Mouse (Mus musculus) liver, embryonic 15.5 days (tissue): ENCODE results near the gene Pbx4. TPM values are rescaled to one million over a fixed set of nuclear protein-coding genes. Genes with fewer than 3 reads are reported as not detected.

ENCODE experiments used
- ATAC-seq: fragments of 200-750 bp; cut with Nextera tagmentation; 2 replicates; pipeline ENCODE4 v1.8.0; 2017; ENCODE audit warnings: moderate number of reproducible peaks, mild to moderate bottlenecking, moderate library complexity; ENCODE audit not compliant: insufficient read depth
- H3K27ac ChIP-seq: fragments of 300-500 bp; sonication (generic); replicated peaks from 2 replicates; pipeline ENCODE4 v1.5.1; 2015; ENCODE audit warnings: mild to moderate bottlenecking, inconsistent platforms
- H3K27me3 ChIP-seq: fragments of 300-500 bp; sonication (generic); 2 replicates; pipeline ENCODE4 v1.6.1; 2015; ENCODE audit warnings: mild to moderate bottlenecking, inconsistent platforms
- H3K36me3 ChIP-seq: fragments of 300-500 bp; sonication (generic); replicated peaks from 2 replicates; pipeline ENCODE4 v1.6.1; 2015; ENCODE audit warnings: moderate library complexity, mild to moderate bottlenecking, inconsistent platforms
- H3K4me1 ChIP-seq: fragments of 300-500 bp; sonication (generic); replicated peaks from 2 replicates; pipeline ENCODE4 v1.6.1; 2015; ENCODE audit warnings: inconsistent platforms
- H3K4me2 ChIP-seq: fragments of 300-500 bp; sonication (generic); 2 replicates; pipeline ENCODE4 v1.6.1; 2015; ENCODE audit warnings: moderate library complexity, mild to moderate bottlenecking, inconsistent platforms
- H3K4me3 ChIP-seq: fragments of 300-500 bp; sonication (generic); replicated peaks from 2 replicates; pipeline ENCODE4 v1.5.1; 2015; ENCODE audit warnings: mild to moderate bottlenecking, inconsistent platforms
- H3K9ac ChIP-seq: fragments of 300-500 bp; sonication (generic); 2 replicates; pipeline ENCODE4 v1.6.1; 2015; ENCODE audit warnings: moderate library complexity, mild to moderate bottlenecking, inconsistent platforms
- H3K9me3 ChIP-seq: fragments of 300-500 bp; sonication (generic); replicated peaks from 2 replicates; pipeline ENCODE4 v1.6.1; 2016; ENCODE audit warnings: inconsistent platforms
- WGBS: fragments of 180-500 bp; shearing (Covaris S2); methylation state at CpG from one replicate; pipeline ENCODE4 v1.1.7; 2015; ENCODE audit warnings: mixed read lengths; ENCODE audit not compliant: insufficient replicate concordance; 5-methylcytosine and 5-hydroxymethylcytosine counted together
- polyA plus RNA-seq: library from polyadenylated mRNA; unstranded; fragments of >200 nt; fragmentation: Nextera tagmentation; extraction: Ambion mirVana; gene quantifications from 2 replicates; pipeline ENCODE4 v1.2.1, GENCODE M21; 2015

The Pbx4 gene
- polyA plus RNA-seq, 1 experiment from 2014 or later: 2.0 TPM

DNA sequence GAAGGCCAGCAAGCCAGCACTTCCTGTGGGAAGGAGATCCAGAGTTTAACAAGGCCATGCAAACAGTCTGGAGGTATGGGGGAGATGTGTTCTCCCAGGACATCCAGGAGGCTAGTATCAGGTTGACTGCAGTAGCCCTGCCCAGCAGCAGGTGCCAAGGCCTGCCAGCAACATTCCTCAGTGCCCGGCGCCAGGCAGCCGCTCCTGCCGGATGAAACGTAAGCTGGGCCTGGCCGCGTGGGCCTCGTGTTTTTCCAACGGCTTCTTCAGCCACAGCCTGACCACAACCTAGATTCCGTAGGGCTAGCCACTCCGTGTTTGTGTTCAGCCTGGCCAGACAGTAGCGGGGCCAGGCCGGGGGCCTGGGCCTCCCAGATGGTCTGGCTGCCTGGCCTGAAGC lies 42.4 kb downstream of the Pbx4 start:
- peaks cover 50% of the 10 kb centered on the region for H3K27me3 ChIP-seq

DNA sequence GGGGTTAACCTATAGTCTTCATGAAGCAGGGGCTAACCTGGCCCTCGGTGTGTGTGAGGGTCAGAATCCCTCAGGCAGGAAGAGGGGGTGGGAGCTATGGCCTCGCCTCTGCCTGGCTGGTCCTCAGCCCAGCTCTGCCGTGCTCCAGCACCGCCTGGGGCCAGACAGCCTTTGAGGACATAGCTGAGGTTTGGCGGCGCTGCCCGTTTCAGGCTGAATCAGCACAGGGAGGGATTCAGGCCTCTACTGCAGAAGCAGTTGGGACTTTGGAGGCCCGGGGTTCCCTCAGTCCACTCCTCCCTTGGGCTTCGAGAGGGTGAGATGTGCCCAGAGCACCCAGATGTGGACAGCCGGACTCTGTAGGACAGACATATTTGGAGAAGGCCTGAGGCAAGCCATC lies 43.8 kb downstream of the Pbx4 start:
- Histone ChIP-seq H3K4me3 (no peak overlapping the region), H3K4me2 (no peak overlapping the region), H3K36me3 (no peaks in the 10 kb centered on the region), H3K27ac (no peak overlapping the region), H3K9ac (no peak overlapping the region), H3K9me3 (no peaks in the 10 kb centered on the region), H3K4me1 (peaks cover 3% of the 10 kb centered on the region; the same call in 1 of the 2 replicates), H3K27me3 (peaks cover 65% of the 10 kb centered on the region)
- WGBS: 34% methylated on average over 10 of the region's 10 CpGs
- ATAC-seq: no peak

More for the DNA sequence above, 42.4 kb downstream of the Pbx4 start:
- WGBS: 72% methylated on average over 13 of the region's 13 CpGs
- no peak for ATAC-seq
- Histone ChIP-seq H3K9me3 (no peaks in the 10 kb centered on the region), H3K27ac (no peak overlapping the region), H3K4me1 (no peaks in the 10 kb centered on the region), H3K4me3 (no peak overlapping the region), H3K4me2 (no peak overlapping the region), H3K9ac (no peak overlapping the region), H3K36me3 (no peaks in the 10 kb centered on the region)

DNA sequence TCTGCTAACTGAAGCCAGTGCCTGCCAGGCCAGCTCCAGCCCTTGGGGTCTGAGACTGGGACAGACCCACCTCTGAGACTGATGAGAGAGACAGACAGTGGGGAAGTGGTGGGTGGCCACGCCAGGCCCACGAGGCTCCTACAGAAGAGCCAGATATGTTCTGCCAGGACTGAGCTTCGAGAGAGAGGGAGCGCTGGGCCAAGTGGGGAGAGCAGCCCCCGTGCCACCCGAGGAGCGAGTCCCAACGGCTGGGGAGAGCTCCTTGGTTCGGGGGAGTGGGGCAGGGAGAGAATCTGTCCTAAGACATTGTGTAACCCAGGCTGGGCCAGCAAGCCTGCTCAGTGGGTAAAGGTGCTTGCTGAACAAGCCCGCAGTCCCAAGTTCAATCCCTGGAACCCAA lies 44.7 kb downstream of the Pbx4 start:
- Histone ChIP-seq H3K4me3 (no peak overlapping the region), H3K27ac (no peak overlapping the region), H3K36me3 (no peaks in the 10 kb centered on the region), H3K9me3 (no peaks in the 10 kb centered on the region; the same call in 1 of the 2 replicates), H3K27me3 (peaks cover 73% of the 10 kb centered on the region), H3K4me2 (no peak overlapping the region), H3K4me1 (peaks cover 11% of the 10 kb centered on the region), H3K9ac (no peak overlapping the region)
- no peak for ATAC-seq
- 59% methylated on average over 10 of the region's 10 CpGs for WGBS

DNA sequence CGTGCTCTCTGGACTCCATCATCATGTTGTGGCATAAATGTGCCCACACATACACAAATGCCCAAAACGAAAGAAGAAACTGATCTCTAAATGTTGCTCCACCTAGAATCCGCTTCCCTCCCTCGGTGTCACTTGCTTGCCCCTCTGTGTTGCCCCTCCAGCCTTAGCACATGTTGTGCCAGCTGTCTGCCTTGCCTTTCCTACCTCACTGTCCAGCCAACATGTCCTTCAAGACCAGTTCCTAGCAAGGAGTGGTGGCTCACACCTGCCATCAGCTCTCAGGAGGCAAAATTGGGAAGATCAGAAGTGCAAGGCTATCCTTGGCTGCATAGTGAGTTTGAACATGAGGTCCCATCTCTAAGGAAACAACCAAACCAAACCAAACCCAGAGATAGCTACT lies 45.1 kb downstream of the Pbx4 start:
- no peaks in the 10 kb centered on the region for H3K36me3 ChIP-seq
- no peak overlapping the region for H3K4me3 ChIP-seq
- WGBS: 66% methylated on average over 4 of the region's 4 CpGs
- no peak overlapping the region for H3K4me2 ChIP-seq
- no peak overlapping the region for H3K27ac ChIP-seq
- peaks cover 78% of the 10 kb centered on the region for H3K27me3 ChIP-seq
- H3K4me1 ChIP-seq: peaks cover 16% of the 10 kb centered on the region
- no peak for ATAC-seq
- H3K9ac ChIP-seq: no peak overlapping the region
- H3K9me3 ChIP-seq: no peaks in the 10 kb centered on the region; the same call in 1 of the 2 replicates

GRCm38 (mm10) chr8:69877992-69878391 lies 45.7 kb downstream of the Pbx4 start:
- Histone ChIP-seq H3K9ac (no peak overlapping the region), H3K9me3 (no peaks in the 10 kb centered on the region; the same call in 1 of the 2 replicates), H3K36me3 (no peaks in the 10 kb centered on the region), H3K4me2 (no peak overlapping the region), H3K4me3 (no peak overlapping the region), H3K27me3 (peaks cover 84% of the 10 kb centered on the region), H3K27ac (no peak overlapping the region), H3K4me1 (peaks cover 17% of the 10 kb centered on the region)
- ATAC-seq: no peak
- 50% methylated on average over 3 of the region's 3 CpGs for WGBS

DNA sequence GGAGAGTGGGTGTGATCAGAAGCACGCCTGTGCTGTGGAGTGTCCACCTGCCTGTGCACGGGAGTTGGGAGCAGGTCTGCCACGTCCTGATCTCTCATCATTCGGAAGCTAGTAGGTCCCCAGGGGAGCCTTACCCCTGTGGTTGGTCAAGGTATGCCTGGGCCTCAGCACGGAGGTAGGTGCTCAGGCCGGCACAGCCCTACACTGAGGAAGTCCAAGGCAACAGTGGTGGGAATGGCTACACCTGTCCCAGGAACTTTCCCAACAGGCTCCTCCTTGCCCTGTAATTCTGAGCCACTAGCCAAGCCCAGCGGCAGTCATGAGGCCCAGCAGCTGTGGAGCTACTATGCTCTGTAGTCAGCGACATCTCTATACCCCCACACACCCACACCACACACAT lies 47.4 kb downstream of the Pbx4 start:
- Histone ChIP-seq H3K9me3 (no peaks in the 10 kb centered on the region; the same call in 1 of the 2 replicates), H3K4me3 (no peak overlapping the region), H3K4me2 (no peak overlapping the region), H3K36me3 (no peaks in the 10 kb centered on the region), H3K27me3 (peaks cover 98% of the 10 kb centered on the region), H3K27ac (no peak overlapping the region), H3K4me1 (peaks cover 17% of the 10 kb centered on the region), H3K9ac (no peak overlapping the region)
- 47% methylated on average over 8 of the region's 8 CpGs for WGBS
- no peak for ATAC-seq

GRCm38 (mm10) chr8:69880841-69881240 lies 48.5 kb downstream of the Pbx4 start:
- H3K27ac ChIP-seq: no peak overlapping the region
- WGBS: 15% methylated on average over 37 of the region's 37 CpGs
- H3K9me3 ChIP-seq: no peaks in the 10 kb centered on the region; the same call in 1 of the 2 replicates
- no peak for ATAC-seq
- H3K9ac ChIP-seq: no peak overlapping the region
- H3K4me1 ChIP-seq: peaks cover 17% of the 10 kb centered on the region
- no peaks in the 10 kb centered on the region for H3K36me3 ChIP-seq
- H3K4me3 ChIP-seq: no peak overlapping the region
- no peak overlapping the region for H3K4me2 ChIP-seq
- H3K27me3 ChIP-seq: peaks cover 100% of the 10 kb centered on the region

DNA sequence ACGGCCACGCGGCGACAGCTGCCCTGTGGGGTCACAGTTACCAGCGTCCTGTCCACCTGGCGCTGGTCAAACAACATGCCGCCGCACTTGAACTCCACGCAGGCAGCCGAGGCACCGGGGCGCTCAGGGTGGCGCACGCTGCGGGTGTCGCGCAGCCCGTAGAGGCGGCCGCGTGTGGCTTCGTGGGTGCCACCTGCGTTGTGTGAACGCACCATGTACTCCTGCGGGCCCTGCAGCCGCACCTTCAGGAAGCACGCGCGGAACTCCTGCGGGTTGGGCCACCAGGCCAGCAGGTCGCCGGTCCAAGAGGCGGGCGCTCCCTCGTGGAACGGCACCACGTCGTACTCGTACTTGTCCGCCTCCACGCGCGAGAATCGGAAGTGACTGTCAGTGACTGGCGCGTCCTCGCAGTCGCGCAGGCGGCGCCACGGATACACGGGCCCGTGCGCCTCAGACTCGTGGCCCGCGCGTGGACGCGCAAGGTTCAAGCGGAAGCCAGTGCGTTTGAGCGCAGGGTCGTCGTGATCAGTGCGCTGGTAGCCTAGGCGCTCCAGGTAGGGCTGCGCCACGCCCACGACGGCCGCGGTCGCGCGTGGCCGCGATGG lies 49.1 kb downstream of the Pbx4 start:
- peak overlapping the region; percentile 38 for H3K4me3 ChIP-seq
- no peak for ATAC-seq
- H3K9ac ChIP-seq: no peak overlapping the region
- H3K4me2 ChIP-seq: peak overlapping the region; percentile 56; the same call in 1 of the 2 replicates
- no peaks in the 10 kb centered on the region; the same call in 1 of the 2 replicates for H3K9me3 ChIP-seq
- H3K27ac ChIP-seq: no peak overlapping the region
- H3K4me1 ChIP-seq: peaks cover 17% of the 10 kb centered on the region
- 21% methylated on average over 79 of the region's 79 CpGs for WGBS
- H3K27me3 ChIP-seq: peaks cover 100% of the 10 kb centered on the region
- H3K36me3 ChIP-seq: no peaks in the 10 kb centered on the region

- Histone ChIP-seq H3K4me3 (peak overlapping the region; percentile 38), H3K27ac (no peak overlapping the region), H3K27me3 (peaks cover 100% of the 10 kb centered on the region), H3K9me3 (no peaks in the 10 kb centered on the region; the same call in 1 of the 2 replicates), H3K4me1 (peaks cover 17% of the 10 kb centered on the region), H3K36me3 (no peaks in the 10 kb centered on the region), H3K9ac (no peak overlapping the region), H3K4me2 (peak overlapping the region; percentile 56)
- 9% methylated on average over 103 of the region's 103 CpGs for WGBS
- no peak for ATAC-seq
These were observed 49.9 kb downstream of the Pbx4 start for GRCm38 (mm10) chr8:69882021-69882756.

GRCm38 (mm10) chr8:69882833-69883600 lies 50.7 kb downstream of the Pbx4 start:
- WGBS: 15% methylated on average over 52 of the region's 52 CpGs
- Histone ChIP-seq H3K9me3 (no peaks in the 10 kb centered on the region; the same call in 1 of the 2 replicates), H3K4me2 (peak overlapping the region; percentile 56; the same call in 1 of the 2 replicates), H3K27ac (no peak overlapping the region), H3K9ac (no peak overlapping the region), H3K4me1 (peaks cover 22% of the 10 kb centered on the region), H3K27me3 (peaks cover 100% of the 10 kb centered on the region), H3K4me3 (peak overlapping the region; percentile 38; the same call in 1 of the 2 replicates), H3K36me3 (no peaks in the 10 kb centered on the region)
- no peak for ATAC-seq

- 47% methylated on average over 13 of the region's 13 CpGs for WGBS
- ATAC-seq: no peak
These were observed 51.9 kb downstream of the Pbx4 start for GRCm38 (mm10) chr8:69884141-69884540.

More at GRCm38 (mm10) chr8:69884141-69884540, 51.9 kb downstream of the Pbx4 start:
- Histone ChIP-seq H3K9me3 (no peaks in the 10 kb centered on the region; the same call in 1 of the 2 replicates), H3K36me3 (no peaks in the 10 kb centered on the region), H3K27me3 (peaks cover 100% of the 10 kb centered on the region), H3K4me2 (no peak overlapping the region), H3K27ac (no peak overlapping the region), H3K4me3 (no peak overlapping the region), H3K9ac (no peak overlapping the region), H3K4me1 (peaks cover 33% of the 10 kb centered on the region)
